Mouse (Mus musculus) inflammation-experienced regulatory T-cells, adult 16 weeks (primary cell): ENCODE results near the gene Dner. TPM values are rescaled to one million over a fixed set of nuclear protein-coding genes. Genes with fewer than 3 reads are reported as not detected.

Experiments
- polyA plus RNA-seq: library from polyadenylated mRNA; unstranded; fragments of 100-300 nt; shearing (Covaris generic); gene quantifications from one replicate; pipeline ENCODE4 v1.2.1, GENCODE M21; 2017

The Dner gene
- not detected for polyA plus RNA-seq

DNA sequence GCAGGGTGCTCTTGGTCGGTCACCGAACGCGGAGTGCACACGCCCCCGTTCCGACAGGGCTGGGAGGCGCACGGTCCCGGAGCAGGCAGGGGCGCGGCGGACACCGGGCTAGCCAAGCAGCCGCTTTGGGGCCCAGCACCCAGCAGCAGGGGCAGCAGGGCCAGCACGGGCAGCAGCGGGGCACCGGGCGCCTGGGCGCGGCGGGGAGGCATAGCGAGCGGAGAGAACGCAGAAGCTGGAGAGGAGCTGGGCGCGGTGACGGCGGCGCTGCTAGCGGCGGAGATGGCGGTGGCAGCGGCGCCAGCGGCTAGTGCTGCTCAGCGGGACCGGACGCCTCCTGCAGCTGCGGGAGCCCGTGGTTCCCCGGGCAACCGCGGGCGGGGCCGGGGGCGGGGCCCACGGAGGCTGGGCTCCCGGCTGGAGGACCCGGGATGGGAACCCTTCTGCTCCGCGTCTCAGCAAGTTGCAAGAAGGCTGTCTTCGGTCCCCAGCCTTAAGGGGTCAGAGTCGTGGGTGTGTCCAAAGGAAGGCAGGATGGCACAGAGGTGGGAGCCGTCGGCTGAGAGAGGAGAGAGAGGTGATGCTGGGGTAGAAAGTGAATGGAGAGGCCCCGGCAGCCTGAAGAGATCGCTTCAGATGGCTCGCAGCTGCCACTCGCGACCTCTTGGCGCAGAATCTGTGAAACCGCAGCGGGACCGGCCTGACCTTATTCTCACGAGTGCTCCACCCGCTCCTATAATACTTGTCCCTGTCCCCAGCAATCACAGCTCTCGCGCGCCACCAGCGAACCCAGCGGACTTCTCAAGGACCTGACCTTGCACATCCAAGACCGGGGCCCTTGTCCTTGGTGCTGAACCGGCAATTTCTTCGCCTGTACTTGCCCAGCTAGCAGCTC lies at the start of gene Dner:
TSS of gene Dner (minus strand) at position 705 of the 895 bp plus-strand sequence.

DNA sequence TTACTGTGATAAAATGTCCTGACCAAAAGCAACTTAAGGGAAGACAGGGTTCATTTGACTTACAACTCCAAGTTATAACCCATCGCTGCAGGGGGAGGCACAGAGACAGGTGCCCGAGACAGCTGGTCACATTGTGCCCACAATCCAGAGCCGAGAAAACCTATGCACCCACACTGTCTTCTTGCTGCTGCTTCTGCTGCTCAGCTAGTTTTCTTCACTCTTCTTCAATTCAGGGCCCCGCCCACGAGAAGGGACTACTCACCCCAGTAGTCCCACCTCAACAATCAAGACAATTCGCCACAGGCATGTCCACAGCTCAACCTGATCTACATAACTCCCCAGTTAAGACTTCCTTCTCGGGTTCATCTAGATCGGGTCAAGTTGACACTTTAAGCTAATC lies 332.1 kb downstream of the Dner start, which contains the start of gene Pid1:
TSS of gene Pid1 (minus strand) at position 214 of the 400 bp plus-strand sequence.

Other genes starting within 250 kb of the Dner start
- gene Fbxo36, start 143.6 kb upstream of the Dner start, polyA plus RNA-seq: 3.4 TPM
- gene Trip12, start 144.3 kb upstream of the Dner start, polyA plus RNA-seq: 262 TPM
- not detected for gene Slc16a14, start 238.9 kb upstream of the Dner start, polyA plus RNA-seq